Mouse (Mus musculus) spleen, adult 2 months (tissue): ENCODE data around the gene Sema5a.

Source experiments
- CTCF ChIP-seq: fragments of 200-500 bp; IDR thresholded peaks from 2 replicates; pipeline ENCODE4 v1.5.1; 2011; ENCODE audit warnings: mild to moderate bottlenecking, inconsistent platforms; ENCODE audit not compliant: insufficient read depth, insufficient read length, insufficient replicate concordance; ENCODE audit errors: extremely low read depth
- POLR2A ChIP-seq: fragments of 200-500 bp; IDR thresholded peaks from 2 replicates; pipeline ENCODE4 v1.6.1; 2011; ENCODE audit warnings: low read depth, low read length, inconsistent platforms

GRCm38 (mm10) chr15:32338721-32339290, 94.2 kb downstream of the Sema5a start:
- TF ChIP-seq POLR2A (no peak), CTCF (no peak)
